Mouse (Mus musculus) liver, adult 2 months (tissue): ENCODE data around the gene Gm17660. TPM values are rescaled to one million over a fixed set of nuclear protein-coding genes. Genes with fewer than 3 reads are reported as not detected.
A peak's percentile ranks its signal among the peaks of the same experiment; 100 is the strongest.

ENCODE experiments used
- DNase-seq: peaks from one replicate; pipeline ENCODE4 v3.0.0-alpha.2; 2011; ENCODE audit warnings: low read depth, low spot score; ENCODE audit errors: extremely low read depth
- H3K27ac ChIP-seq: fragments of 200-500 bp; replicated peaks from 2 replicates; pipeline ENCODE4 v1.5.1; 2012; ENCODE audit warnings: low read depth, mild to moderate bottlenecking, control low read depth, inconsistent platforms, low read length; ENCODE audit not compliant: insufficient read depth
- H3K27me3 ChIP-seq: fragments of 200-500 bp; 2 replicates; pipeline ENCODE4 v1.6.1; 2012; ENCODE audit warnings: mild to moderate bottlenecking, moderate library complexity, low read length, inconsistent platforms; ENCODE audit not compliant: control insufficient read depth, insufficient read depth
- H3K36me3 ChIP-seq: fragments of 200-500 bp; 2 replicates; pipeline ENCODE4 v1.6.1; 2012; ENCODE audit warnings: low read length, inconsistent platforms; ENCODE audit not compliant: control insufficient read depth, insufficient read depth
- H3K4me1 ChIP-seq: fragments of 200-500 bp; 2 replicates; pipeline ENCODE4 v1.6.1; 2011; ENCODE audit warnings: low read length; ENCODE audit not compliant: control insufficient read depth, insufficient read depth
- H3K4me3 ChIP-seq: fragments of 200-500 bp; 2 replicates; pipeline ENCODE4 v1.5.1; 2011; ENCODE audit warnings: low read depth, mild to moderate bottlenecking, control low read depth, low read length, moderate library complexity; ENCODE audit not compliant: insufficient read depth
- H3K79me2 ChIP-seq: fragments of 200-500 bp; 2 replicates; pipeline ENCODE4 v1.6.1; 2012; ENCODE audit warnings: inconsistent platforms, mild to moderate bottlenecking, low read length, moderate library complexity; ENCODE audit not compliant: control insufficient read depth, insufficient read depth
- H3K9ac ChIP-seq: fragments of 200-500 bp; 2 replicates; pipeline ENCODE4 v1.6.1; 2012; ENCODE audit warnings: low read depth, mild to moderate bottlenecking, control low read depth, inconsistent platforms, low read length
- CTCF ChIP-seq: fragments of 200-500 bp; IDR thresholded peaks from 2 replicates; pipeline ENCODE4 v1.5.1; 2011; ENCODE audit warnings: low read depth, low read length, control low read depth
- POLR2A ChIP-seq: fragments of 200-500 bp; IDR thresholded peaks from 2 replicates; pipeline ENCODE4 v1.6.1; 2011; ENCODE audit warnings: low read length, control low read depth; ENCODE audit not compliant: insufficient read depth; ENCODE audit errors: extremely low read depth
- WGBS: fragments of 180-500 bp; shearing (Covaris S2); methylation state at CpG from one replicate; pipeline ENCODE4 v1.1.7; 2018; 5-methylcytosine and 5-hydroxymethylcytosine counted together
- polyA plus RNA-seq: library from polyadenylated mRNA; depleted of rRNA; stranded (reverse); fragments of >200 nt; gene quantifications from 2 replicates; pipeline ENCODE4 v1.2.3, GENCODE M21; 2012
- total RNA-seq: library from RNA; depleted of rRNA; stranded (reverse); fragments of >200 nt; gene quantifications from 2 replicates; pipeline ENCODE4 v1.2.3, GENCODE M21; 2014

Gene Gm17660
- total and polyA plus RNA-seq, 2 experiments: not detected

DNA sequence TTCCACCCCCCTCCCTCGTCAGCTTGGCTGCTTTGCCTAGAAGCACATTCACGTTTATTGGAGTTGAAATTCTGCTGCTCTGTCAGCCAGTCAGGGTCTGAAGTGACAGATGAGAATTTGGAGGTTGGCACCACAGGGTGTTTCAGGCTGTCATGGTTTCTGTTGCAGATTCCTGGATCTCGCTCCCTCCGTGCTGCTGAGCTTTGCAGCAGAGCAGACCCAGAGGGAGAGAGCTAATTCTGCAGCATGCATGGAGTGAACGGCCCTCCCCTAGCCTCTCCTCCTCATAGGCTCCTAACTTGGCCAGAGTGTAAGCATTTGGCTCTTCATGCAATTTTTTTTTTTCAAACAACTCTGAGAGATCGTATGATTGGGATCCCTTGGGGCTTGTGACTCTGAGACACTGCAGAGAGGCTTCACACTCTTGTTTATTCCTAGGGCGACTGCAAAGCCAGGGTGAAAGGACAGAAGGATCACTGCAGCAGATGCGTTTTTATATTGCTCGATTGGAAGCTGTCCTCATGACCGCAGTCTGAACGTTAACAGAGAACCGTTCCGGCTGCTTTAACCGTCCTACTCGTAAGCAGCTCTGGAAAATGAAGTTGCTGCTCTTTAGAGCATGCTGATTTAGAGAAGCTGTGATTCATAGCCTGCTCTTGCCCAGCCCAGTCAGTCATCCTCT lies 36.2 kb upstream of the Gm17660 start, which contains the start of gene Sparcl1:
Gene Sparcl1, minus strand, starts transcription at position 243 of the 682 bp plus-strand sequence.
- Histone ChIP-seq H3K27me3 (no peaks in the 10 kb centered on the region; the same call in 1 of the 2 replicates), H3K36me3 (no peaks in the 10 kb centered on the region), H3K4me1 (no peaks in the 10 kb centered on the region), H3K4me3 (0 out of 2 replicates have a peak within 1 kb of the TSS, but pooled peaks have one; percentile 8), H3K27ac (no peak within 1 kb of the TSS), H3K9ac (no peak within 1 kb of the TSS), H3K79me2 (no peaks in the 10 kb centered on the region)
- DNase-seq: no peak
- no peak for TF ChIP-seq CTCF
- no peak for TF ChIP-seq POLR2A
- WGBS: 60% methylated on average over 15 of the region's 15 CpGs

DNA sequence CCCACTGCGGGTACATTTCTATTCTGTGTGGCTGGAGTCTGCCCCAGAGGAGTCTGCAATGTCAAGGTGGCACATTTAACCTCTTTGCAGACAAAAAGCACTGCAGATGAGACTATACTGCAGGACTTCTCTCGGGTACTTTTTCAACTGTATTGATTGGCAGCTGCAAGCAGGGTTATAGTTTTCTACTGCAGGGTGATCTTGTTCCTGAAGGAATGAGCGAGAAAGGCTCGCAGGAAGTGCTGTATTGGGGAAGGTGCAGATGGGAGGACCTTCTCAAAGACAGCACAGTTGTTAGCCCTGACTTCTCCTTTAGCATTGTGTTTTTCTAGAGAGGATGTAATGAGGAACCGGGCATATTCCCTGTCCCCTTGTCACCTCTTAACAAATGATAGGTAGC lies 35.1 kb upstream of the Gm17660 start:
- H3K79me2 ChIP-seq: no peaks in the 10 kb centered on the region
- H3K27ac ChIP-seq: no peak overlapping the region
- no peaks in the 10 kb centered on the region for H3K4me1 ChIP-seq
- H3K9ac ChIP-seq: no peak overlapping the region
- DNase-seq: no peak
- no peaks in the 10 kb centered on the region for H3K36me3 ChIP-seq
- 59% methylated on average over 5 of the region's 5 CpGs for WGBS
- no peaks in the 10 kb centered on the region; the same call in 1 of the 2 replicates for H3K27me3 ChIP-seq
- H3K4me3 ChIP-seq: no peak overlapping the region
- TF ChIP-seq CTCF: no peak
- no peak for TF ChIP-seq POLR2A

GRCm38 (mm10) chr5:104112016-104112415 lies 34.6 kb upstream of the Gm17660 start:
- H3K27ac ChIP-seq: no peak overlapping the region
- H3K4me1 ChIP-seq: no peaks in the 10 kb centered on the region
- no peak overlapping the region for H3K9ac ChIP-seq
- no peaks in the 10 kb centered on the region for H3K36me3 ChIP-seq
- TF ChIP-seq POLR2A (no peak), CTCF (no peak)
- DNase-seq: no peak
- no peaks in the 10 kb centered on the region; the same call in 1 of the 2 replicates for H3K27me3 ChIP-seq
- no peak overlapping the region for H3K4me3 ChIP-seq
- no peaks in the 10 kb centered on the region for H3K79me2 ChIP-seq
- 50% methylated on average over 9 of the region's 9 CpGs for WGBS

- no peak for DNase-seq
- Histone ChIP-seq H3K79me2 (no peaks in the 10 kb centered on the region), H3K4me1 (no peaks in the 10 kb centered on the region), H3K36me3 (no peaks in the 10 kb centered on the region), H3K9ac (no peak overlapping the region), H3K27me3 (no peaks in the 10 kb centered on the region; the same call in 1 of the 2 replicates), H3K27ac (no peak overlapping the region), H3K4me3 (no peak overlapping the region)
- TF ChIP-seq CTCF (no peak), POLR2A (no peak)
- WGBS: 52% methylated on average over 9 of the region's 9 CpGs
These were observed 32.9 kb upstream of the Gm17660 start for GRCm38 (mm10) chr5:104110171-104110920.

DNA sequence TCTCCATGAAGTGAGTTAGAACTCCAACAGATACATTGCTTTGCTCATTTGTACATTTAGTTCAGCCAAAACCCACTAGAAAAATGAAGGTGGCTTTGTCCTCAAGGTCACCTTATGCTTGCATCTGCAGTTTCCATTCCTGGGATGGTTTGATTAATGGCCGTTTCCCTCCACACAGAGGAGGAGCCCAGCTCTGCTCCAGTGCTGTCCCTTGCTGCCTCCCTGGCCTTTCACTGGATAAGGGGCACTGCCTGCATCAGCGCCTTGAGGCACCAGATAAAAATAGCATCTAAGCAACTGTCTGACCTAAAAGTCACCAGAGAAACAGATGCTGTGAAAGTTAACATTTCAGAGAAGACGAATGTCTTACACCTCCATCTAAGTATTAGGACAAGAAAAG lies 32.1 kb upstream of the Gm17660 start:
- H3K9ac ChIP-seq: no peak overlapping the region
- H3K79me2 ChIP-seq: no peaks in the 10 kb centered on the region
- H3K27ac ChIP-seq: no peak overlapping the region
- 61% methylated on average over 3 of the region's 3 CpGs for WGBS
- no peaks in the 10 kb centered on the region; the same call in 1 of the 2 replicates for H3K27me3 ChIP-seq
- H3K4me1 ChIP-seq: no peaks in the 10 kb centered on the region
- H3K36me3 ChIP-seq: no peaks in the 10 kb centered on the region
- no peak for DNase-seq
- H3K4me3 ChIP-seq: no peak overlapping the region
- TF ChIP-seq CTCF: no peak
- no peak for TF ChIP-seq POLR2A

- Histone ChIP-seq H3K27ac (no peak overlapping the region), H3K36me3 (no peaks in the 10 kb centered on the region), H3K27me3 (no peaks in the 10 kb centered on the region; the same call in 1 of the 2 replicates), H3K9ac (no peak overlapping the region), H3K4me3 (no peak overlapping the region), H3K4me1 (no peaks in the 10 kb centered on the region), H3K79me2 (no peaks in the 10 kb centered on the region)
- DNase-seq: no peak
- 35% methylated on average over 18 of the region's 18 CpGs for WGBS
- no peak for TF ChIP-seq POLR2A
These were observed 31.5 kb upstream of the Gm17660 start for GRCm38 (mm10) chr5:104108879-104109369.
